Comparison of ENCODE assay signal across 9 mouse cellular contexts in the genomic region with DNA sequence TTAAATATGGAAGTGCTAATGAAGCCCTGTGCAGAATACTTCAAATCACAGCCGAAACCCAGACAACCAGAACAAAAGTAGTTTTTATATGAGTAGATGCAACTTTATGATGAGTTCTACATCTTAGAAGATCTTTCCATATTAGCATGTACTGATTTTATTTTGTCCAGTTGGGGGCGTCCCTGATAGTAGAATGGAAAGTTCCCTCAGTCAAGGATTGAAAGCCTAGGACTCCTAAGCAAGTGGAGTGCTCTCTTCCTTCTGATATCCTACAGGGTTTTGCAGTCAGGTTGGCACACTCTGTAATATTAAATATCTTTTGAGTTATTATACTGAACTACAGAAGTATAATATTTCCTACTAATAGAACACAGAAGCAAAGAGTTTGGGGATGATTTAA.
A peak's percentile ranks its signal among the peaks of the same experiment; 100 is the strongest.
DNase-seq lines count a peak whose midpoint lies in the region; ATAC-seq and TF ChIP-seq lines count a peak whose summit lies in the region.
"Had no signal": no experiment of that assay in that cellular context is flagged by ENCODE, and none has a peak within 500 bp of the region (broad histone marks: within the 10 kb centered on the region; RNA-seq: fewer than 3 reads in every experiment).

No protein-coding gene starts in this region.

- no peaks in the 10 kb centered on the region for H3K36me3 ChIP-seq in lung, postnatal 0 days (ENCODE audit: insufficient read depth, low read length)
- no peaks in the 10 kb centered on the region for H3K36me3 ChIP-seq in forebrain, embryonic 12.5 days (replicated peaks)
- no peaks in the 10 kb centered on the region for H3K36me3 ChIP-seq in midbrain, postnatal 0 days (ENCODE audit: insufficient read depth, low read length)

- H3K27me3 ChIP-seq in lung, postnatal 0 days (replicated peaks; ENCODE audit: insufficient read depth, low read length) = no peaks in the 10 kb centered on the region
- H3K27me3 ChIP-seq in forebrain, embryonic 12.5 days = no peaks in the 10 kb centered on the region
- H3K27me3 ChIP-seq in midbrain, postnatal 0 days (ENCODE audit: insufficient read depth, low read length) = no peaks in the 10 kb centered on the region
- H3K27me3 ChIP-seq: megakaryocyte, embryonic 14.5 days had no signal

- no peak overlapping the region for H3K27ac ChIP-seq in lung, postnatal 0 days (ENCODE audit: low read length)
- H3K27ac ChIP-seq in forebrain, embryonic 12.5 days = no peak overlapping the region
- H3K27ac ChIP-seq in midbrain, postnatal 0 days (ENCODE audit: low read depth, low read length) = no peak overlapping the region

- H3K4me1 ChIP-seq in lung, postnatal 0 days (ENCODE audit: insufficient read depth, low read depth, low read length) = no peaks in the 10 kb centered on the region
- H3K4me1 ChIP-seq in lung, adult 2 months (ENCODE audit: control insufficient read depth, insufficient read depth, low read length) = no peaks in the 10 kb centered on the region
- H3K4me1 ChIP-seq in forebrain, embryonic 12.5 days = peaks cover 20% of the 10 kb centered on the region
- no peaks in the 10 kb centered on the region for H3K4me1 ChIP-seq in midbrain, postnatal 0 days (ENCODE audit: insufficient read depth, low read length)

- 65% methylated on average over 2 of the region's 2 CpGs for WGBS in lung, postnatal 0 days
- WGBS in lung, adult 2 months = 66% methylated on average over 2 of the region's 2 CpGs
- WGBS in forebrain, embryonic 12.5 days = 45% methylated on average over 2 of the region's 2 CpGs
- 39% methylated on average over 2 of the region's 2 CpGs for WGBS in midbrain, postnatal 0 days

- no peak overlapping the region for H3K4me2 ChIP-seq in lung, postnatal 0 days (replicated peaks; ENCODE audit: low read depth, low read length)
- no peak overlapping the region for H3K4me2 ChIP-seq in forebrain, embryonic 12.5 days
- no peak overlapping the region for H3K4me2 ChIP-seq in midbrain, postnatal 0 days (ENCODE audit: low read depth, low read length, poor library complexity, severe bottlenecking)

- H3K9me3 ChIP-seq in lung, postnatal 0 days (ENCODE audit: low read length) = no peaks in the 10 kb centered on the region
- no peaks in the 10 kb centered on the region for H3K9me3 ChIP-seq in forebrain, embryonic 12.5 days
- H3K9me3 ChIP-seq in midbrain, postnatal 0 days (ENCODE audit: low read length) = no peaks in the 10 kb centered on the region
- H3K9me3 ChIP-seq: megakaryocyte, embryonic 14.5 days had no signal

- peak; percentile 54 for TF ChIP-seq CTCF in lung, postnatal 0 days (IDR thresholded peaks at IDR 0.05)
- TF ChIP-seq CTCF in lung, adult 2 months (IDR thresholded peaks at IDR 0.05; ENCODE audit: insufficient read depth, low read length) = no peak
- peak; percentile 68 for TF ChIP-seq CTCF in midbrain, postnatal 0 days (IDR thresholded peaks at IDR 0.05)

- TF ChIP-seq EP300 in lung, postnatal 0 days (IDR thresholded peaks at IDR 0.05) = no peak

- intact Hi-C loops in heart, postnatal 36 days (cut with DNase I) = loop anchor here (1.0 to 5.0 kb wide), 3 partner anchors 309 to 823 kb away; no protein-coding TSS in a partner anchor

- H3K4me3 ChIP-seq in lung, postnatal 0 days (ENCODE audit: low read depth, low read length) = no peak overlapping the region
- H3K4me3 ChIP-seq in lung, adult 2 months (replicated peaks; ENCODE audit: extremely low read depth, low read depth, low read length) = no peak overlapping the region
- no peak overlapping the region for H3K4me3 ChIP-seq in forebrain, embryonic 12.5 days (replicated peaks)
- no peak overlapping the region for H3K4me3 ChIP-seq in midbrain, postnatal 0 days (ENCODE audit: low read depth, low read length)
- H3K4me3 ChIP-seq: megakaryocyte, embryonic 14.5 days had no signal

- TF ChIP-seq POLR2A in lung, adult 2 months (IDR thresholded peaks at IDR 0.05; ENCODE audit: borderline replicate concordance, extremely low read depth, low read depth, low read length) = no peak

- peak; percentile 20 for DNase-seq in lung, postnatal 0 days (ENCODE audit: low spot score)
- DNase-seq in lung, adult 2 months = no peak
- peak; percentile 9 for DNase-seq in c-Kit-positive CD71-negative TER-119-negative erythroid progenitor cells, embryonic 14.5 days (ENCODE audit: low read depth)
- DNase-seq in midbrain, postnatal 0 days (ENCODE audit: low spot score) = peak; percentile 83
- DNase-seq in adrenal gland, adult 2 months = no peak
- DNase-seq in heart, postnatal 36 days = no peak
- DNase-seq: kidney, adult 2 months had no signal

- H3K9ac ChIP-seq in lung, postnatal 0 days (replicated peaks; ENCODE audit: low read depth) = no peak overlapping the region
- no peak overlapping the region for H3K9ac ChIP-seq in forebrain, embryonic 12.5 days
- no peak overlapping the region for H3K9ac ChIP-seq in midbrain, postnatal 0 days (replicated peaks; ENCODE audit: low read length, poor library complexity, severe bottlenecking)

- ATAC-seq in lung, postnatal 0 days = no peak
- ATAC-seq in forebrain, embryonic 12.5 days (ENCODE audit: low FRiP score) = peak; percentile 58; the same call in 1 of the 2 replicates
- ATAC-seq in midbrain, postnatal 0 days (ENCODE audit: low FRiP score) = no peak

Comparison
In these comparisons a context has a peak if more than half of its experiments do, and no peak if none do; other contexts are left out.
1. DNase-seq: peak in lung, postnatal 0 days (single experiment), c-Kit-positive CD71-negative TER-119-negative erythroid progenitor cells, embryonic 14.5 days (single experiment) and midbrain, postnatal 0 days (single experiment); none in lung, adult 2 months (single experiment), adrenal gland, adult 2 months (single experiment) and heart, postnatal 36 days (0 of 2).